Mouse (Mus musculus) lung, embryonic 15.5 days (tissue): Measurements from ENCODE around the gene Tmod1. TPM values are rescaled to one million over a fixed set of nuclear protein-coding genes. Genes with fewer than 3 reads are reported as not detected.
A peak's percentile ranks its signal among the peaks of the same experiment; 100 is the strongest.

ENCODE experiments used
- ATAC-seq: fragments of 200-750 bp; cut with Nextera tagmentation; 2 replicates; pipeline ENCODE4 v1.8.0; 2017; ENCODE audit warnings: moderate number of reproducible peaks, borderline replicate concordance; ENCODE audit not compliant: low FRiP score, low TSS enrichment; ENCODE audit errors: extremely low read depth
- H3K27ac ChIP-seq: fragments of 300-500 bp; sonication (generic); 2 replicates; pipeline ENCODE4 v1.5.1; 2015; ENCODE audit warnings: moderate library complexity, mild to moderate bottlenecking, inconsistent platforms
- H3K27me3 ChIP-seq: fragments of 300-500 bp; sonication (generic); 2 replicates; pipeline ENCODE4 v1.6.1; 2015; ENCODE audit warnings: inconsistent platforms
- H3K36me3 ChIP-seq: fragments of 300-500 bp; sonication (generic); 2 replicates; pipeline ENCODE4 v1.6.1; 2015; ENCODE audit warnings: inconsistent platforms
- H3K4me1 ChIP-seq: fragments of 300-500 bp; sonication (generic); 2 replicates; pipeline ENCODE4 v1.6.1; 2015; ENCODE audit warnings: inconsistent platforms
- H3K4me2 ChIP-seq: fragments of 300-500 bp; sonication (generic); 2 replicates; pipeline ENCODE4 v1.6.1; 2015; ENCODE audit warnings: inconsistent platforms, mild to moderate bottlenecking, moderate library complexity
- H3K4me3 ChIP-seq: fragments of 300-500 bp; sonication (generic); 2 replicates; pipeline ENCODE4 v1.5.1; 2015; ENCODE audit warnings: mild to moderate bottlenecking, inconsistent platforms
- H3K9ac ChIP-seq: fragments of 300-500 bp; sonication (generic); 2 replicates; pipeline ENCODE4 v1.6.1; 2015; ENCODE audit warnings: inconsistent platforms
- H3K9me3 ChIP-seq: fragments of 300-500 bp; sonication (generic); 2 replicates; pipeline ENCODE4 v1.6.1; 2016; ENCODE audit warnings: inconsistent platforms
- WGBS: fragments of 180-500 bp; shearing (Covaris S2); methylation state at CpG from one replicate; pipeline ENCODE4 v1.1.7; 2015; 5-methylcytosine and 5-hydroxymethylcytosine counted together
- polyA plus RNA-seq: library from polyadenylated mRNA; unstranded; fragments of >200 nt; fragmentation: Nextera tagmentation; extraction: Ambion mirVana; gene quantifications from 2 replicates; pipeline ENCODE4 v1.2.1, GENCODE M21; 2015

Tmod1 gene
- polyA plus RNA-seq, 1 experiment from 2014 or later = 10.0 TPM

GRCm38 (mm10) chr4:46061259-46061962 lies 22.7 kb downstream of the Tmod1 start:
- 87% methylated on average over 12 of the region's 12 CpGs for WGBS
- H3K27me3 ChIP-seq = no peaks in the 10 kb centered on the region
- no peaks in the 10 kb centered on the region for H3K36me3 ChIP-seq
- no peaks in the 10 kb centered on the region for H3K9me3 ChIP-seq
- no peak overlapping the region for H3K9ac ChIP-seq
- H3K4me1 ChIP-seq = peaks cover 12% of the 10 kb centered on the region
- ATAC-seq = no peak
- no peak overlapping the region for H3K4me3 ChIP-seq
- H3K27ac ChIP-seq = no peak overlapping the region
- H3K4me2 ChIP-seq = no peak overlapping the region

GRCm38 (mm10) chr4:46063841-46064240 lies 25.1 kb downstream of the Tmod1 start:
- ATAC-seq = no peak
- 71% methylated on average over 4 of the region's 4 CpGs for WGBS
- Histone ChIP-seq H3K27me3 (no peaks in the 10 kb centered on the region), H3K4me3 (no peak overlapping the region), H3K36me3 (no peaks in the 10 kb centered on the region), H3K27ac (peak overlapping the region; percentile 80; the same call in 1 of the 2 replicates), H3K4me2 (no peak overlapping the region), H3K9ac (no peak overlapping the region), H3K9me3 (no peaks in the 10 kb centered on the region), H3K4me1 (peaks cover 12% of the 10 kb centered on the region)

DNA sequence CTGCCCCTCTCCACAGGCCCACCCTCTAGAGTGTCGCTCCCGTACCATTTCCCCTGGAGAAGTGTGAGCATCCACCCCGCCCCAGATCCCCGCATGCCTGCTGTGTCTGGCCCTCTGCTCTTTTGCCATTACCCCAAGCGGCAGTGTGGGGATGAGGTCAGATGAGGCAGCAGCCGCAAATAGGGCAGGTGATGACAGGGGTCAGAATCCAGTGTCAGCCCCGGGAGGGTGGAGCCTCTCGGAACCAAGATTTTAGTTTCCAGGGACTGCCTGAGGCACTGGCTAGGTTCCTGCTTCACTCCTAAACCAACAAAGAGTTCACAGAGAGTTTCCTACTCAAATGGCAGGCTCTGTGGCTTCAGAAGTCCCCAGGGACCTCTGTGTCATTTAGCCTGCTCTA lies 25.5 kb downstream of the Tmod1 start:
- Histone ChIP-seq H3K4me3 (no peak overlapping the region), H3K9me3 (no peaks in the 10 kb centered on the region), H3K4me1 (peaks cover 12% of the 10 kb centered on the region), H3K27me3 (no peaks in the 10 kb centered on the region), H3K4me2 (no peak overlapping the region), H3K36me3 (no peaks in the 10 kb centered on the region), H3K9ac (no peak overlapping the region), H3K27ac (peak overlapping the region; percentile 80)
- 35% methylated on average over 8 of the region's 8 CpGs for WGBS
- ATAC-seq = no peak

GRCm38 (mm10) chr4:46064961-46065360 lies 26.2 kb downstream of the Tmod1 start:
- Histone ChIP-seq H3K36me3 (no peaks in the 10 kb centered on the region), H3K4me3 (no peak overlapping the region), H3K4me2 (no peak overlapping the region), H3K27me3 (no peaks in the 10 kb centered on the region), H3K4me1 (peaks cover 12% of the 10 kb centered on the region), H3K9ac (no peak overlapping the region), H3K27ac (peak overlapping the region; percentile 80), H3K9me3 (no peaks in the 10 kb centered on the region)
- ATAC-seq = peak; percentile 65; the same call in 1 of the 2 replicates
- WGBS = 66% methylated on average over 3 of the region's 3 CpGs

DNA sequence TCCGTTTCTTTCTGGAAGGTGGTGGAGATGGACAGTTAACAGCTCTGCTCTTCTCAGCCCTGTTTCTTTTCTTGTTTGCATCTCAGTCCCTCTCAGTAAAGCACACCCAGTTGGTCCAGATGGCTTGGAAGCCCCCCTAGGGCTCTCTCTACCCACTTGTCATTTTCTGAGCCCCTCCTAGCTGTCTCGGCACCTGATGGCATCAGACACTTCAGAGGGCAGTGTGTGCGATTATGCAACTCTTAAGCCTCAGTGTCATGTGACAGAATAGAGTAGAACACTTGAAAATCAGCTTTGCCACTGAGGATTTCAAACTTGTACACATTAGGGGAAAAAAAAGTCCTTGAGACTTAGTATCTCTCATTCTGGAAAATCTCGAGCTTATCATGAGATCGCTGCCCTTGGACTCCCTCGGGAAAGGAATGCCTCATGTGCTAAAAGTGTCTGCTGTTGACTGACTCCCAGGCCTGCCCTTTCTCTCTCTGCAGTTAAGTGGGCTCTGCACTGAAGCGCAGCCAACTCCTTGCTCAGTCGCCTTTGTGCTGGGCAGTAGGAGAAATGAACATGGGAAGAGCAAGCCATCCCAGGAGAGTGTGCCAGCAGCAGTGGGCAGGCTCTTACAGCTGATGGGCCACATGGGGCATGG lies 27.1 kb downstream of the Tmod1 start:
- Histone ChIP-seq H3K27me3 (no peaks in the 10 kb centered on the region), H3K4me1 (peaks cover 12% of the 10 kb centered on the region), H3K9ac (no peak overlapping the region), H3K9me3 (no peaks in the 10 kb centered on the region), H3K36me3 (no peaks in the 10 kb centered on the region), H3K27ac (peak overlapping the region; percentile 80), H3K4me2 (no peak overlapping the region), H3K4me3 (no peak overlapping the region)
- WGBS = 34% methylated on average over 8 of the region's 8 CpGs
- peak; percentile 49; the same call in 1 of the 2 replicates for ATAC-seq

GRCm38 (mm10) chr4:46068060-46068459 lies 29.3 kb downstream of the Tmod1 start:
- Histone ChIP-seq H3K9ac (no peak overlapping the region), H3K4me3 (no peak overlapping the region), H3K27ac (no peak overlapping the region), H3K4me1 (peaks cover 12% of the 10 kb centered on the region), H3K4me2 (no peak overlapping the region), H3K27me3 (no peaks in the 10 kb centered on the region), H3K9me3 (no peaks in the 10 kb centered on the region), H3K36me3 (no peaks in the 10 kb centered on the region)
- no peak for ATAC-seq
- 53% methylated on average over 3 of the region's 3 CpGs for WGBS

DNA sequence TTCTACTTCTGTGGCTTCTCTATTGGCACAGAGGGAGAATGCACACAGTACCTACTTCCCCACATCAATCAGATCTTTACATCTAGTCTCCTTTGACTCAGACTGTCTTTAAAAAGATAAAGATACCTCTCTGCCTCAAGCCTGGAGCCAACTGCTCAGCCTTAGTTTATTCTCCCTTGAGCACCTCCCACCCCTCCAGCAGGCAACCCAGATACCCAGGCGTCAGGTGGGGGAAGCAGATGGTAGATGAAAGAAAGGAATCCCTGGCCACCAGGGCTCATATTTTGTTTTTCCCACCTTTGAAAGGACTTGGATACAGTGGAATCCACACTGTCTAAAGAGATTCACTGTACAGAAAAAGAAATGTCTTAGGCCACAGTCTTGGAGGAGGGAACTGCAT lies 29.8 kb downstream of the Tmod1 start:
- H3K27me3 ChIP-seq = no peaks in the 10 kb centered on the region
- H3K9me3 ChIP-seq = no peaks in the 10 kb centered on the region
- WGBS = 43% methylated on average over 1 of the region's 1 CpGs
- no peak overlapping the region for H3K4me2 ChIP-seq
- H3K4me1 ChIP-seq = peaks cover 12% of the 10 kb centered on the region
- no peak overlapping the region for H3K4me3 ChIP-seq
- H3K9ac ChIP-seq = no peak overlapping the region
- ATAC-seq = no peak
- H3K36me3 ChIP-seq = no peaks in the 10 kb centered on the region
- H3K27ac ChIP-seq = no peak overlapping the region

DNA sequence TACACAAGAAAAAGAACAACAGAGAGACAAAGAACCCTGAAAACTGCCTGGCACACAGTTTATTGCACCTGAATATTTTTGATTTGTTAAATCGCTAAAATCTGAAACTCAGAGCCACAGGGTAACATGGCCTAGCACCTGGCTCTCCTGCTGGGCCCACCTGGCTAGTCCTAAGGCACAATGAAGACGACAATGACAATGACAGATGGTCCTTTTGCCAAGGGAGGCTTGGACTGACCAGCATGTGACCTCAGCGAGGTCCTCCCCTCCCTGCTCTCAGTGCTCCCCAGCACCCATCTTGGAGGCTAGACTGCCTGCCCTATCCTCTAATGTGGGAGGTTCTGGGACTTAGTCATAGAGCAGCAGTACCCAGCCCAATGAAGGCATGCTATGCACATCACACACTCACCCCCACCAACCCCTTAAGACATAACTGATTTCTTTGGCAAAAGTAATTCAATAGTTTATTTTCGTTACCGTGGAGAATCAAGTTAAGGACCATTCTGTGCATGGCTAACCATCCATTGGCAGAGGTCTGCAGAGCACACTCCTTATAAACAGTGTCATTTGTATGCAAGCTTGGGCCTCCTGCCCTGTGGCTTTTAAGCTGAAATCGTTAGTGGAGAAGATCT lies 31.2 kb downstream of the Tmod1 start:
- ATAC-seq = no peak
- no peak overlapping the region for H3K4me3 ChIP-seq
- 68% methylated on average over 6 of the region's 6 CpGs for WGBS
- H3K36me3 ChIP-seq = no peaks in the 10 kb centered on the region
- no peak overlapping the region for H3K4me2 ChIP-seq
- peaks cover 9% of the 10 kb centered on the region for H3K4me1 ChIP-seq
- no peak overlapping the region for H3K9ac ChIP-seq
- no peak overlapping the region for H3K27ac ChIP-seq
- H3K9me3 ChIP-seq = no peaks in the 10 kb centered on the region
- H3K27me3 ChIP-seq = no peaks in the 10 kb centered on the region

GRCm38 (mm10) chr4:46072631-46073030 lies 33.9 kb downstream of the Tmod1 start:
- H3K4me1 ChIP-seq = peaks cover 9% of the 10 kb centered on the region
- 83% methylated on average over 6 of the region's 6 CpGs for WGBS
- H3K27ac ChIP-seq = no peak overlapping the region
- ATAC-seq = no peak
- no peaks in the 10 kb centered on the region for H3K9me3 ChIP-seq
- H3K4me2 ChIP-seq = no peak overlapping the region
- H3K4me3 ChIP-seq = no peak overlapping the region
- no peak overlapping the region for H3K9ac ChIP-seq
- no peaks in the 10 kb centered on the region for H3K36me3 ChIP-seq
- no peaks in the 10 kb centered on the region for H3K27me3 ChIP-seq

GRCm38 (mm10) chr4:46073736-46074135 lies 35.0 kb downstream of the Tmod1 start:
- no peaks in the 10 kb centered on the region for H3K9me3 ChIP-seq
- H3K27me3 ChIP-seq = no peaks in the 10 kb centered on the region
- H3K36me3 ChIP-seq = no peaks in the 10 kb centered on the region
- ATAC-seq = peak; percentile 57; the same call in 1 of the 2 replicates
- 19% methylated on average over 4 of the region's 4 CpGs for WGBS
- H3K4me3 ChIP-seq = no peak overlapping the region
- H3K4me1 ChIP-seq = peaks cover 9% of the 10 kb centered on the region
- no peak overlapping the region for H3K9ac ChIP-seq
- H3K27ac ChIP-seq = no peak overlapping the region
- H3K4me2 ChIP-seq = no peak overlapping the region

- no peak overlapping the region for H3K4me3 ChIP-seq
- WGBS = 71% methylated on average over 3 of the region's 3 CpGs
- no peaks in the 10 kb centered on the region for H3K27me3 ChIP-seq
- H3K9me3 ChIP-seq = no peaks in the 10 kb centered on the region
- no peak for ATAC-seq
- H3K4me2 ChIP-seq = no peak overlapping the region
- H3K9ac ChIP-seq = no peak overlapping the region
- peaks cover 9% of the 10 kb centered on the region for H3K4me1 ChIP-seq
- H3K36me3 ChIP-seq = no peaks in the 10 kb centered on the region
- H3K27ac ChIP-seq = no peak overlapping the region
Observed at GRCm38 (mm10) chr4:46075664-46076063, 36.9 kb downstream of the Tmod1 start.

DNA sequence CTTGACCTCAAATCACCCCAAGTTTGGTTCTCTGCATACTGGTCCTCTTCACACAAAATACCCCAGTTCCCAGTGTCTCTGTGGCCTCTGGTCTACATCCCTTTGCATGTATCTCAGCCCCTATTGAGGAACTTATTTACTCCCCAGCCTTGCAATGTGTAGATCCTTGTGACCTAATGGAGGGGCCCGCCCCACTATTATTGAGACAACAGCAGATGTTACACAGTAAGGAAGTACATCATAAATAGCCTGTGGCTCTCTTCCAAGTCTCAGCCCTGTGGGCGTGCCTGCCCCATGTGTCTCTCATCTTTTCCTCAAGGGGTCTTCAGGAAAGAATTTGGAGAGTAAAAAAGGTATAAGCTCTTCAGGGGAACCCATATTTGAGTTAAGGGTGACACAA lies 38.2 kb downstream of the Tmod1 start:
- no peak for ATAC-seq
- Histone ChIP-seq H3K9me3 (no peaks in the 10 kb centered on the region), H3K27ac (no peak overlapping the region), H3K9ac (no peak overlapping the region), H3K27me3 (no peaks in the 10 kb centered on the region), H3K4me2 (no peak overlapping the region), H3K36me3 (no peaks in the 10 kb centered on the region), H3K4me3 (no peak overlapping the region), H3K4me1 (peaks cover 9% of the 10 kb centered on the region)
- 50% methylated on average over 2 of the region's 2 CpGs for WGBS
